Mouse (Mus musculus): ENCODE data around the gene Sgpp1.

GRCm38 (mm10) chr12:75730458-75730857 lies 5.1 kb downstream of the Sgpp1 start:
- TF ChIP-seq CTCF (IDR thresholded peaks at IDR 0.05; ENCODE audit: control insufficient read depth, insufficient read depth, low read length) (no peak), POLR2A (IDR thresholded peaks at IDR 0.05; ENCODE audit: borderline replicate concordance, control insufficient read depth, low read depth, low read length) (no peak)
